Mouse (Mus musculus) forebrain, embryonic 15.5 days (tissue): Measurements from ENCODE around the gene Aurka. TPM values are rescaled to one million over a fixed set of nuclear protein-coding genes. Genes with fewer than 3 reads are reported as not detected.

Experiments
- ATAC-seq: fragments of 200-750 bp; cut with Nextera tagmentation; replicated peaks from 2 replicates; pipeline ENCODE4 v1.8.0; 2017; ENCODE audit warnings: mild to moderate bottlenecking, moderate TSS enrichment, moderate library complexity
- H3K27ac ChIP-seq: fragments of 300-500 bp; sonication (generic); replicated peaks from 2 replicates; pipeline ENCODE4 v1.5.1; 2015; ENCODE audit warnings: mild to moderate bottlenecking, inconsistent platforms
- H3K27me3 ChIP-seq: fragments of 300-500 bp; sonication (generic); 2 replicates; pipeline ENCODE4 v1.6.1; 2015; ENCODE audit warnings: inconsistent platforms
- H3K36me3 ChIP-seq: fragments of 300-500 bp; sonication (generic); 2 replicates; pipeline ENCODE4 v1.6.1; 2015; ENCODE audit warnings: mild to moderate bottlenecking, inconsistent platforms
- H3K4me1 ChIP-seq: fragments of 300-500 bp; sonication (generic); 2 replicates; pipeline ENCODE4 v1.6.1; 2015; ENCODE audit warnings: inconsistent platforms
- H3K4me2 ChIP-seq: fragments of 300-500 bp; sonication (generic); replicated peaks from 2 replicates; pipeline ENCODE4 v1.6.1; 2015; ENCODE audit warnings: mild to moderate bottlenecking, inconsistent platforms
- H3K4me3 ChIP-seq: fragments of 300-500 bp; sonication (generic); 2 replicates; pipeline ENCODE4 v1.5.1; 2015; ENCODE audit warnings: mild to moderate bottlenecking, inconsistent platforms
- H3K9ac ChIP-seq: fragments of 300-500 bp; sonication (generic); replicated peaks from 2 replicates; pipeline ENCODE4 v1.6.1; 2015; ENCODE audit warnings: mild to moderate bottlenecking, inconsistent platforms
- H3K9me3 ChIP-seq: fragments of 300-500 bp; sonication (generic); 2 replicates; pipeline ENCODE4 v1.6.1; 2016; ENCODE audit warnings: inconsistent platforms
- WGBS: fragments of 180-500 bp; shearing (Covaris S2); methylation state at CpG from one replicate; pipeline ENCODE4 v1.1.7; 2015; ENCODE audit warnings: mixed read lengths; 5-methylcytosine and 5-hydroxymethylcytosine counted together
- polyA plus RNA-seq: library from polyadenylated mRNA; unstranded; fragments of >200 nt; fragmentation: Nextera tagmentation; extraction: Ambion mirVana; gene quantifications from 2 replicates; pipeline ENCODE4 v1.2.1, GENCODE M21; 2015

Aurka gene
- polyA plus RNA-seq, 1 experiment from 2014 or later = 47.7 TPM

DNA sequence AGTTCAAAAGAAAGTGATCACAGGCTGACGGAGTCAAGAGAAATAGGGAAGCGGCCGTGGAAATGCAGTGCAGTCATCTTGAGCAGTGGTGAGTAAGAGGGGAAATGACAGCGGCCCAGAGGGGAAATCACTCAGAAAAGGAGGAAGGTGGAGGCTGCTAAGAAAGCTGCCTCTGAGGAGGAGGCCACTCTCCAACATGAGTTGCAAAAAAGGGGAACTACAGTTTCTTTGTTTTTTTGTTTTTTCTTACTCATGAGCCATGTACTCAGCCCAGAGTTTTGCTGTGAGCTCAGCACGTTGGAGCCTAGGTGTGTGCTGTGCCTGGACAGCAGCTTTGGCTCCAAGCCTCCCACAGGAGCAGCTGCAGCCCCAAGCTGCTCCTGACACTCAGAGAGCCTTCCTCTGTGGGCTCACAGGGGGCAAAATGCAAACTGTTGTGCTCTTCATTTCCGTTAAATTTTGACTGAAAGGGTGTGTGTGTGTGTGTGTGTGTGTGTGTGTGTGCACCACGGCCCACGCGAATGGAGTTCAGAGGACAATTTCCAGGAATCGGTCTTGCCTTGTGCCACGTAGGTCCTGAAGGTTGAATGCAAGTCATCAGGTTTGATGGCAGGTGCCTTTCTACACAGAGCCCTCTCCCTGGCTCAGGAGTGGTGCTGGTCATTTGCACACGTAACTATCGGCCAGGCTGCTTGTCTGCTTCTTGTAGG is 30.9 kb upstream of the Aurka start:
- H3K9ac ChIP-seq = no peak overlapping the region
- no peaks in the 10 kb centered on the region for H3K36me3 ChIP-seq
- H3K27me3 ChIP-seq = no peaks in the 10 kb centered on the region
- H3K4me2 ChIP-seq = no peak overlapping the region
- no peak overlapping the region for H3K27ac ChIP-seq
- 78% methylated on average over 13 of the region's 13 CpGs for WGBS
- no peaks in the 10 kb centered on the region for H3K9me3 ChIP-seq
- no peak overlapping the region for H3K4me3 ChIP-seq
- ATAC-seq = no peak
- no peaks in the 10 kb centered on the region for H3K4me1 ChIP-seq

DNA sequence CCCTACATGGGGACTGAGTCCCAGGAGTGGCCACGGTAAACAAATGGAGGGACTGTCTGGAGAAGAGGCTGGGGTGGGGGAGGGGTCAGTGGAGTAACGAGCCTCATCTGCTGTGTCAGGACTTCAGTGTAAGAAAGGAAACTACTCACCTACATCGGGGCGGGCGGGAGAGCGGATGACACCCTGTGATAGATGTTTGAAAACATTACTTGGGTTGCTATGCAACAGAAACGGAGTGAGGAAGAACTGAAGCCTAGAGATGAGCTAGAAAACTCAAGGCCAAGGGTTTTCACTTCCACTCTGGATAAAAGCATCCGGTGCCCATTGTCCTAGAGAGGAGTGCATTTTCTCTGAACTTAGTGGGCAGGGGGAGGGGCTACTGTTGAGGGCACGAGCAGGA is 29.6 kb upstream of the Aurka start:
- no peak overlapping the region for H3K4me3 ChIP-seq
- H3K36me3 ChIP-seq = no peaks in the 10 kb centered on the region
- H3K9ac ChIP-seq = no peak overlapping the region
- no peak for ATAC-seq
- H3K27me3 ChIP-seq = no peaks in the 10 kb centered on the region
- H3K27ac ChIP-seq = no peak overlapping the region
- WGBS = 45% methylated on average over 9 of the region's 9 CpGs
- H3K9me3 ChIP-seq = no peaks in the 10 kb centered on the region
- no peaks in the 10 kb centered on the region for H3K4me1 ChIP-seq
- H3K4me2 ChIP-seq = no peak overlapping the region

GRCm38 (mm10) chr2:172395961-172396360 is 25.6 kb upstream of the Aurka start:
- Histone ChIP-seq H3K27me3 (no peaks in the 10 kb centered on the region), H3K4me2 (no peak overlapping the region), H3K27ac (no peak overlapping the region), H3K4me3 (no peak overlapping the region), H3K4me1 (no peaks in the 10 kb centered on the region), H3K9ac (no peak overlapping the region), H3K9me3 (no peaks in the 10 kb centered on the region), H3K36me3 (no peaks in the 10 kb centered on the region)
- no peak for ATAC-seq
- 42% methylated on average over 9 of the region's 9 CpGs for WGBS

GRCm38 (mm10) chr2:172394671-172395070 is 24.3 kb upstream of the Aurka start:
- Histone ChIP-seq H3K9ac (no peak overlapping the region), H3K4me3 (no peak overlapping the region), H3K36me3 (no peaks in the 10 kb centered on the region), H3K27ac (no peak overlapping the region), H3K9me3 (no peaks in the 10 kb centered on the region), H3K4me2 (no peak overlapping the region), H3K27me3 (no peaks in the 10 kb centered on the region), H3K4me1 (no peaks in the 10 kb centered on the region)
- WGBS = 69% methylated on average over 4 of the region's 4 CpGs
- ATAC-seq = no peak

GRCm38 (mm10) chr2:172394052-172394392 is 23.7 kb upstream of the Aurka start:
- no peaks in the 10 kb centered on the region for H3K9me3 ChIP-seq
- H3K4me1 ChIP-seq = no peaks in the 10 kb centered on the region
- H3K4me3 ChIP-seq = no peak overlapping the region
- ATAC-seq = no peak
- no peak overlapping the region for H3K27ac ChIP-seq
- H3K4me2 ChIP-seq = no peak overlapping the region
- 91% methylated on average over 2 of the region's 2 CpGs for WGBS
- H3K36me3 ChIP-seq = no peaks in the 10 kb centered on the region
- no peak overlapping the region for H3K9ac ChIP-seq
- H3K27me3 ChIP-seq = no peaks in the 10 kb centered on the region

DNA sequence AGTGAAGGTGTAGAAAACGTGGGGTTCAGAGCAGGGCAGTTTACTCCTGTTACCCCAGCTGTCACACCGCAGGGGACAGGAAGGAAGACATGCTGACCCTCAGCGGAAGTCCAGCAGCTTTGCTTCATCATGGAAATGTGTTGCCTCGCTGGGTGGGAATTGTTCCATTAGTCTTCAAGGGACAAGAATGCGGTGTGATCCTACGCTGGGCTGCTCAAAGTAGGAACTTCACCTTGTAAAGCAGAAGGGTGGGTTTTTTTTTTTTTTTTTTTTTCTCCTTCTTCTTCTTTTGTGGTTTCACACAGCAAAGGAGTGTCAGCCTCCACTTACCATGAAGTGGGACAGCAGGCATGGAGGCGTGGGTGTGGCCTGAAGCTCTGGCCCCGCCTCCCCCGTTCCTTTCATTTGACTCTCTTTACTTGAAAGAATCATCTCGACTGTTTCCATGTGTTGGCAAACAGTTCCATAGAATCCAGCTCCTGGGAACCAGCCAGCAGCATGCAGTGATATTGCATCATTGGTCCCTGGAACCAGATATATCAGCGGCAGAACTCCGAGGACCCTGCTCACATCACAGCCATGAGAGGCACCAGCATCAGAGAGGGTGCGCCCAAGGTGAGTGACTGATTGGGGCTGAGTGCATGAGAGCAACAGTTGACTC is 23.2 kb upstream of the Aurka start, which contains the start of gene Cass4:
TSS of gene Cass4 (plus strand) at position 404 of the 661 bp plus-strand sequence.
- no peak for ATAC-seq
- H3K9ac ChIP-seq = no peak within 1 kb of the TSS
- WGBS = 41% methylated on average over 13 of the region's 13 CpGs

GRCm38 (mm10) chr2:172392041-172392521 is 21.7 kb upstream of the Aurka start:
- no peak overlapping the region for H3K4me3 ChIP-seq
- no peaks in the 10 kb centered on the region for H3K27me3 ChIP-seq
- no peaks in the 10 kb centered on the region for H3K4me1 ChIP-seq
- WGBS = 75% methylated on average over 10 of the region's 10 CpGs
- no peak for ATAC-seq
- no peak overlapping the region for H3K27ac ChIP-seq
- no peaks in the 10 kb centered on the region for H3K36me3 ChIP-seq
- H3K4me2 ChIP-seq = no peak overlapping the region
- no peak overlapping the region for H3K9ac ChIP-seq
- no peaks in the 10 kb centered on the region for H3K9me3 ChIP-seq

More for the DNA sequence above, 23.2 kb upstream of the Aurka start, which contains the start of gene Cass4:
- no peaks in the 10 kb centered on the region for H3K9me3 ChIP-seq
- H3K4me2 ChIP-seq = no peak within 1 kb of the TSS
- H3K4me1 ChIP-seq = no peaks in the 10 kb centered on the region
- H3K27me3 ChIP-seq = no peaks in the 10 kb centered on the region
- no peaks in the 10 kb centered on the region for H3K36me3 ChIP-seq
- H3K4me3 ChIP-seq = no peak within 1 kb of the TSS
- no peak within 1 kb of the TSS for H3K27ac ChIP-seq

GRCm38 (mm10) chr2:172390341-172390740 is 20.0 kb upstream of the Aurka start:
- H3K4me3 ChIP-seq = no peak overlapping the region
- no peak overlapping the region for H3K27ac ChIP-seq
- H3K9me3 ChIP-seq = no peaks in the 10 kb centered on the region
- no peak for ATAC-seq
- WGBS = 53% methylated on average over 6 of the region's 6 CpGs
- H3K36me3 ChIP-seq = no peaks in the 10 kb centered on the region
- H3K4me2 ChIP-seq = no peak overlapping the region
- H3K4me1 ChIP-seq = no peaks in the 10 kb centered on the region
- no peak overlapping the region for H3K9ac ChIP-seq
- no peaks in the 10 kb centered on the region for H3K27me3 ChIP-seq

DNA sequence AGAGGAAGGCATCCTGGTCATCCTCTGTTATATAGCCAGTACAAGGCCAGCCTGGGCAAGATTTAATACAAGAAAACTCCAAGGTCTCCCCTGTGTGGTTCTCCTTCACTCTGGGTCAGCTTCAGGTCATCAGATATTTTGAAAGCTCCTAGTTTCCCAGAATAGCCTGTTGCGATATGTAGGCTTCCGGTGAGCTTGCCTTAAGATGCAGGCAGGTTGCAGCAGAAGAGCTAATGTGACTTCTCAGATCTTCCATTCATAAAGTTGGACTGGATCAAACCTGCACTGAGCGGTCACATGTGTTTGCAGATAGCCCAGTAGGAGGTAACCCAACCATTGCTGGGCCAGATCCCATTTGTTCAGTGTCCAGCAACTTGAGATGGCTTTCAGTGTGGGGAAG is 14.4 kb upstream of the Aurka start:
- no peak overlapping the region for H3K4me2 ChIP-seq
- H3K4me1 ChIP-seq = no peaks in the 10 kb centered on the region
- H3K36me3 ChIP-seq = peaks cover 31% of the 10 kb centered on the region
- no peaks in the 10 kb centered on the region for H3K9me3 ChIP-seq
- H3K27me3 ChIP-seq = no peaks in the 10 kb centered on the region
- no peak overlapping the region for H3K9ac ChIP-seq
- no peak overlapping the region for H3K27ac ChIP-seq
- no peak overlapping the region for H3K4me3 ChIP-seq
- 90% methylated on average over 3 of the region's 3 CpGs for WGBS
- ATAC-seq = no peak

- Histone ChIP-seq H3K4me3 (no peak overlapping the region), H3K4me2 (no peak overlapping the region), H3K27me3 (no peaks in the 10 kb centered on the region), H3K4me1 (no peaks in the 10 kb centered on the region), H3K36me3 (peaks cover 59% of the 10 kb centered on the region), H3K9ac (no peak overlapping the region), H3K27ac (no peak overlapping the region), H3K9me3 (no peaks in the 10 kb centered on the region)
- no peak for ATAC-seq
- 93% methylated on average over 12 of the region's 12 CpGs for WGBS
Observed at GRCm38 (mm10) chr2:172381898-172382297, 11.6 kb upstream of the Aurka start.

- H3K27ac ChIP-seq = no peak overlapping the region
- 92% methylated on average over 11 of the region's 11 CpGs for WGBS
- peaks cover 62% of the 10 kb centered on the region for H3K36me3 ChIP-seq
- H3K4me3 ChIP-seq = no peak overlapping the region
- no peaks in the 10 kb centered on the region for H3K27me3 ChIP-seq
- H3K9ac ChIP-seq = no peak overlapping the region
- H3K4me1 ChIP-seq = no peaks in the 10 kb centered on the region
- no peak overlapping the region for H3K4me2 ChIP-seq
- H3K9me3 ChIP-seq = no peaks in the 10 kb centered on the region
- ATAC-seq = no peak
Observed at GRCm38 (mm10) chr2:172381341-172381740, 11.0 kb upstream of the Aurka start.

- no peak for ATAC-seq
- 96% methylated on average over 17 of the region's 17 CpGs for WGBS
- Histone ChIP-seq H3K27me3 (no peaks in the 10 kb centered on the region), H3K9ac (no peak overlapping the region), H3K4me1 (no peaks in the 10 kb centered on the region), H3K36me3 (peaks cover 71% of the 10 kb centered on the region), H3K4me3 (no peak overlapping the region), H3K27ac (no peak overlapping the region), H3K4me2 (no peak overlapping the region), H3K9me3 (no peaks in the 10 kb centered on the region)
Observed at GRCm38 (mm10) chr2:172380513-172380912, 10.2 kb upstream of the Aurka start.
